Mouse (Mus musculus): ENCODE data around the gene Rai1. TPM values are rescaled to one million over a fixed set of nuclear protein-coding genes. Genes with fewer than 3 reads are reported as not detected.
A peak's percentile ranks its signal among the peaks of the same experiment; 100 is the strongest.

The Rai1 gene
- polyA plus RNA-seq, 1 experiment, result 25.9 TPM

DNA sequence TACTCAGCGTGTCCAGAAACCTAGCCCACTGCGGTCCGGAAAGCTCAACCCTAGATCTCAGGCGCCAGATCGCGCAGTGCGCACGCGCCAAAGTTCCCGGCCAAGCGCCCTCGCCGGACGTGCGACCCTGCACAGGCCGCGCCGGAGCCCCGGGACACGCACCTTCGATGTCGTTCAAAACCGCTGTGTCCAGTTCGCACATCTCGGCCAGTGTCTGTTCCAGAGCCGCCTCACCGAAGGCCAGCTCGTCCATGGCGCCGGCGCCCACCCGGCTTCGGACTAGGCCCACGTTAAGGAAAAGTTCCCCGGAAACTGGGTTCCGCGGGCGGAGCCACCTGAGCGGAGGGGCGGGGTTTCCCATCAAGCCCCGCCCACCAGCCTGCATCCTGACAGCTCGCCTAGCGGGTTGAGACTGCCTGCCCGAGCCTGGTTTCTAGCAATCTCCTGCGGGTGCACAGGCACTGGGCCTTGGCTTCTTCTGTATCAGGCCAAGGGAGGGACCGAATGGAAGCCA, 115.5 kb downstream of the Rai1 start:
- TF ChIP-seq POLR2A (IDR thresholded peaks at IDR 0.05; ENCODE audit: low read depth, low read length) (peak; percentile 69), CTCF (IDR thresholded peaks at IDR 0.05; ENCODE audit: borderline replicate concordance, insufficient read depth, low read length) (no peak)
- H3K4me1 ChIP-seq (ENCODE audit: control insufficient read depth, insufficient read depth, low read length), result peaks cover 4% of the 10 kb centered on the region; the same call in 1 of the 2 replicates

DNA sequence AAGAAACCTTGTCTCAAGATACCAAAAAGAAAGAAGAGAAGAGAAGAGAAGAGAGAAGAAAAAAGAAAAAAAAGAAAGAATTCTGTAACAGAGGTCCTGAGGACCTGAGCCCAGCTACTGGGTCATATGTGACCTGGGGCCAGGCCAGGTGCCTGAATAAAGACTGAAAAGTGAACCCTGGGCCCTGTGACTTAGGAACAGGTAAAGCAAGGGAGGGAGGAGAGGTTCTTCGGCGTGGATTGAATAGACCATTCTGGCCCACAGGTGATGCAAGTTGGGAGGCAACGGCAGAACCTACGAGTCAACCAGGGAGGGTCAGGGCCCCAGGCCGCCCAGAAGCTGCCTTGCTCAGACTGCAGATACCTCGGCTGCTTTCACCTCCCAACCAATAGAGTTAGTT, 116.6 kb downstream of the Rai1 start:
- H3K4me3 ChIP-seq (ENCODE audit: insufficient read depth, low read length), result no peak overlapping the region
- peaks cover 4% of the 10 kb centered on the region; the same call in 1 of the 2 replicates for H3K4me1 ChIP-seq (ENCODE audit: control insufficient read depth, insufficient read depth, low read length)
- H3K27ac ChIP-seq (ENCODE audit: insufficient read depth, low read length), result no peak overlapping the region
- TF ChIP-seq CTCF (IDR thresholded peaks at IDR 0.05; ENCODE audit: borderline replicate concordance, insufficient read depth, low read length) (no peak), POLR2A (IDR thresholded peaks at IDR 0.05; ENCODE audit: low read depth, low read length) (no peak)

More for the DNA sequence above, 115.5 kb downstream of the Rai1 start:
- peak overlapping the region; percentile 97 for H3K4me3 ChIP-seq (ENCODE audit: insufficient read depth, low read length)
- peak overlapping the region; percentile 96 for H3K27ac ChIP-seq (ENCODE audit: insufficient read depth, low read length)

DNA sequence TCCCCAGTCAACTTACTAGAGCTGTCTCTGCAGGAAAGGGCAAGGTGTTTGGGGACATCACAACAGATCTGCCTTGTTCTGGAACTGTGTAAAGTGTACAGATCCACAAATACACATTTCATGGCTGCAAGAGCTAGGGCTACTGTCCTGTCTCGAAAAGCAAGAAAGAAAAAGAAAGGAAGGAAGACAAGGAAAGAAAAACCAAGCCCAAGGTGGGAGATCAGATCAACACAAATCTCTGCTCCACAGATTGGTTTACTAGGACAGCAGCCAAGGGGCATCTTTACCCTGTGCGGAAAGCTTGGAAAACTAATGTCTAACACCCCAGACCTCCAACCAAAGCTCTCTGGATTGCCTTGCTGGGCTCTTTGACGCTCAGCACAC, 117.3 kb downstream of the Rai1 start:
- Histone ChIP-seq H3K4me1 (ENCODE audit: control insufficient read depth, insufficient read depth, low read length) (peaks cover 4% of the 10 kb centered on the region; the same call in 1 of the 2 replicates), H3K27ac (ENCODE audit: insufficient read depth, low read length) (no peak overlapping the region), H3K4me3 (ENCODE audit: insufficient read depth, low read length) (0 out of 2 replicates have a peak overlapping the region, but pooled peaks have one; percentile 10)
- TF ChIP-seq CTCF (IDR thresholded peaks at IDR 0.05; ENCODE audit: borderline replicate concordance, insufficient read depth, low read length), result no peak

DNA sequence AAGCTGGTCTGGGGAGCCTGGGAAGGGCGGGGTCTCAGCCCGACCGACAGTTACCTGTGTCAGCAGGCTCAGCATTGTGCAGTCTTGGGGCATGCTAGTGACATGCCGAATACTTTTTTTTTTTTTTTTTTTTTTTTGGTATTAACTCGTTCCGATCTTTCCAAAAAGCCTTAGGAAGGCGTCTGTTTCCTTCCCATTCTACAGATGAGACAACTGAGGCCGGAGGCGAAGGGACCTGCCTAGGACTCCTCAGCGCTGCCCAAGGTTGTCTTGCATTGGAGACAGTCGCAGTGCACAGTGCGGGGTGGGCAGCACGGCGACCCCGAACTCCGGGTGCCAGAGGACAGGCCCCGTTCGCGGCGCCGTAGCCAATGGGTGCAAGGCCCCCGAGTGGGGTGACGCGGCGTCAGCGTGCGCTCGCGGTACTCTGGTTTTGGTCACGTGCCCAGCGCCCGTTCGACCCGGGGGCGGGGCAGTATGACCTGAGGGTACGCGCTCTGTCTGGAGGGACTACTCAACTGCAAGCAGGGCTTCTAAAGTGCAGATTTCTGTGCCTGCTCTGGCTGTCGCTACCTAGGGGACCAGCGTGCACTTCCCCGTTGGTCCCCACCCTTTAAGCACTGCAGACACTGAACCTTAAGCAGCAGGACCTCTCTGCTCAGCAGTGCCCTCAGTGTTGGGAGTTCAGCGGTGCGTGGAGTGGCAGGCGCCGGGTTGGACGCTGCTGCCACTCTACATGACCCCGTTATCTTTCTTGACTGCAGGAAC, 117.8 kb downstream of the Rai1 start, which contains the start of gene Srebf1:
Srebf1 (minus strand) TSS at position 113 of the 768 bp plus-strand sequence.
- TF ChIP-seq CTCF (IDR thresholded peaks at IDR 0.05; ENCODE audit: borderline replicate concordance, insufficient read depth, low read length) (0 out of 2 replicates have a peak, but pooled peaks have one; percentile 9), POLR2A (IDR thresholded peaks at IDR 0.05; ENCODE audit: low read depth, low read length) (peak; percentile 64)
- peak within 1 kb of the TSS; percentile 0; the same call in 1 of the 2 replicates for H3K27ac ChIP-seq (ENCODE audit: insufficient read depth, low read length)
- H3K4me1 ChIP-seq (ENCODE audit: control insufficient read depth, insufficient read depth, low read length), result peaks cover 4% of the 10 kb centered on the region; the same call in 1 of the 2 replicates
- peak within 1 kb of the TSS; percentile 10; the same call in 1 of the 2 replicates for H3K4me3 ChIP-seq (ENCODE audit: insufficient read depth, low read length)

DNA sequence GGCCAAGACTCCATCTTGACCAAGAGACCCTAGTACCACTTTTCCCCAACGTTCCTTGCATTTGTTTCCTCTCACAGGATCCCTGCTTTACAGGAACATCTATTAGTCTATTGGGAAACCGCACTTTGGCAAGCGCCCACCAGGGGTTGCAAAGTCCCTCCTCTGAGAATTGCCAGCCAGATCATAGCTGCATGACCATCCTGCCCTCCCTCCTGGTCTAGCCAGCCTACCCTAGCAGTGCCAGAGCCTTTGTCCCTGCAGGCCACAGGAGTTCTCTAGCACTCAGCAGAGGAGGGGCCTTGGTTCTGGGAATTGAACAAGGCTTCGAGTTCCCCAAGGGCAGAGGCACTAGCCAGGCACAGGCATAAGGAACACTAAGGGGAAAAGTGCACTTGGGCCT, 119.9 kb downstream of the Rai1 start:
- TF ChIP-seq POLR2A (IDR thresholded peaks at IDR 0.05; ENCODE audit: low read depth, low read length), result no peak
- no peak for TF ChIP-seq CTCF (IDR thresholded peaks at IDR 0.05; ENCODE audit: borderline replicate concordance, insufficient read depth, low read length)
- no peaks in the 10 kb centered on the region for H3K4me1 ChIP-seq (ENCODE audit: control insufficient read depth, insufficient read depth, low read length)
- no peak overlapping the region for H3K27ac ChIP-seq (ENCODE audit: insufficient read depth, low read length)
- no peak overlapping the region for H3K4me3 ChIP-seq (ENCODE audit: insufficient read depth, low read length)

DNA sequence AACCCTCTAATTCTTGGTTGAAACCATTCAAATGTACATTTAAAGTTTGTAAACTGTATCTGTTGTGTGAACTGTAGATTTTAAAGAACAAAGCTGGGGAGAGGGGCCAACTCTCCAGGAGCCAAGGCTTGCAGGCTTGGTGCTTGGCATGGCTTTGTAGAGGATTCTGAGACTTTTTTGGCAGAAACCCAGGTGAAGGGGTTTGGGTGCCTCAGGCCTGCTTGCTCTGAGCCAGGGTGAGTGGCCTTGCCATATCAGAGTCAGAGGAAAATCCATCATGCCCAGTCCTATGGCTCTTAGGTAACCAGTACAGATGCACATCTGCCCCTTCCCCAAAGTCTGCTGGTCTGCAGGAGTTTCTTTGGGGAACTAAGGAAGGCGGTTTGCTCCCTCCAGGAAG, 121.1 kb downstream of the Rai1 start:
- Histone ChIP-seq H3K27ac (ENCODE audit: insufficient read depth, low read length) (no peak overlapping the region), H3K4me3 (ENCODE audit: insufficient read depth, low read length) (no peak overlapping the region), H3K4me1 (ENCODE audit: control insufficient read depth, insufficient read depth, low read length) (no peaks in the 10 kb centered on the region)
- TF ChIP-seq CTCF (IDR thresholded peaks at IDR 0.05; ENCODE audit: borderline replicate concordance, insufficient read depth, low read length), result no peak
- TF ChIP-seq POLR2A (IDR thresholded peaks at IDR 0.05; ENCODE audit: low read depth, low read length), result no peak

DNA sequence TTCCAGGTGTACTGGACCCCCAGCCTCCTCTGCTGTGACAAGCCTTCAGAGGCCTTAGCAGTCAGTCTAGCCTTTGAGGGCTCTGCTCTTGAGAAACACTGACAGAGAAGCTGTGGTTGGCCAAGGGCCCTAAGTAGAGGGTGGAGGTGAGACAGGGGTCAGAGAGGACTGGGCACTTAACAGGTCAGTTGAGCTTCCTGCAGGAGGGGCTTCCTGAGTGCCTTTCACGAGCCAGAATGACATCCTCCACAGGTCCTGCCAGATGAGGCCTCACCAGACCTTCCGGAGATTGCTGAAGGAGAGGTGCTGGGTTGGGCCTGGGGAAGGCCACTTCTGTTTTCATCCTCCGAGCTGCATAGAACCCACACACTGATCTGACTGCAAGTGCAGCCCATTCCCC, 123.7 kb downstream of the Rai1 start:
- TF ChIP-seq CTCF (IDR thresholded peaks at IDR 0.05; ENCODE audit: borderline replicate concordance, insufficient read depth, low read length) (no peak), POLR2A (IDR thresholded peaks at IDR 0.05; ENCODE audit: low read depth, low read length) (no peak)
- Histone ChIP-seq H3K4me1 (ENCODE audit: control insufficient read depth, insufficient read depth, low read length) (no peaks in the 10 kb centered on the region), H3K27ac (ENCODE audit: insufficient read depth, low read length) (no peak overlapping the region), H3K4me3 (ENCODE audit: insufficient read depth, low read length) (no peak overlapping the region)

DNA sequence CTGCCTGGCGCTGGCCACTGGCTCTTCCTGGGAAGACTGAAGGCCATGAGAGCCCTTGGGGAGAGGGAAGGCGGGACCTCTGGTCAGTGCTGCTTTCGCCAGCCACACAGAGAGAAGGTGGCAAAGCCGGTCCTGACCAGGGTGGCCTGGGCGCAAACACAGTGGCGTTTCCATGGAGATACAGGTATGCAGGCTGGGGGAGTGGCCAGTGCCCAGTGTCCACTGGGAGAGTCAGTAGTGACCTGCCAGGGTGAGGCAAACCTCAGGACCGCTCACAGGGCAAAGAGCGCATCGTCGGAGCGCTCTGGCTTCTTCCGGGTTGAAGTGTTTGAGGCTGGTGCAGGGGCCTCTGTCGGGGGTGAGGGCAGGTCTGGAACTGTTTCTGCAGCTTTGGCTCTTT, 125.0 kb downstream of the Rai1 start:
- no peak overlapping the region for H3K4me3 ChIP-seq (ENCODE audit: insufficient read depth, low read length)
- no peak overlapping the region for H3K27ac ChIP-seq (ENCODE audit: insufficient read depth, low read length)
- TF ChIP-seq POLR2A (IDR thresholded peaks at IDR 0.05; ENCODE audit: low read depth, low read length), result no peak
- no peak for TF ChIP-seq CTCF (IDR thresholded peaks at IDR 0.05; ENCODE audit: borderline replicate concordance, insufficient read depth, low read length)
- no peaks in the 10 kb centered on the region for H3K4me1 ChIP-seq (ENCODE audit: control insufficient read depth, insufficient read depth, low read length)

DNA sequence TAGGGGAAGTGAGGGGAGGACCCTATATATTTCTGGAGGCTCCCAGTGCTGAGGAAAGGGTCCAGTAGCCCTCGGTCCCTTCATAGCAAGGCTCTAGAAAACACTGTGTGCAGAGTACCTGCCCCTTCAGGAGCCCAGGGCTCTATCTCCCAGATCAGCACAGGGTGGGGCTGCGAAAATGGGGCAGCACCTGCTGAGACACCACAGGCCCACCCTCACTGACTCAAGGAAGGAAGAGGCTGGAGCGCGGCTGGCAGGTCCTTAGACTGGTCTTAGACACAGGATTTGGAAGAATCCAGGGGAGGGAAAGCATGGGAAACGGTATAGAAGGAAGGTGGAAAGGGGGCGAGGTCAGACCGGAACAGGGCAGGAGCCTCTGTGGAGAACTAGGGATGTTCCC, 125.7 kb downstream of the Rai1 start:
- no peaks in the 10 kb centered on the region for H3K4me1 ChIP-seq (ENCODE audit: control insufficient read depth, insufficient read depth, low read length)
- H3K4me3 ChIP-seq (ENCODE audit: insufficient read depth, low read length), result no peak overlapping the region
- H3K27ac ChIP-seq (ENCODE audit: insufficient read depth, low read length), result no peak overlapping the region
- TF ChIP-seq POLR2A (IDR thresholded peaks at IDR 0.05; ENCODE audit: low read depth, low read length) (no peak), CTCF (IDR thresholded peaks at IDR 0.05; ENCODE audit: borderline replicate concordance, insufficient read depth, low read length) (no peak)

DNA sequence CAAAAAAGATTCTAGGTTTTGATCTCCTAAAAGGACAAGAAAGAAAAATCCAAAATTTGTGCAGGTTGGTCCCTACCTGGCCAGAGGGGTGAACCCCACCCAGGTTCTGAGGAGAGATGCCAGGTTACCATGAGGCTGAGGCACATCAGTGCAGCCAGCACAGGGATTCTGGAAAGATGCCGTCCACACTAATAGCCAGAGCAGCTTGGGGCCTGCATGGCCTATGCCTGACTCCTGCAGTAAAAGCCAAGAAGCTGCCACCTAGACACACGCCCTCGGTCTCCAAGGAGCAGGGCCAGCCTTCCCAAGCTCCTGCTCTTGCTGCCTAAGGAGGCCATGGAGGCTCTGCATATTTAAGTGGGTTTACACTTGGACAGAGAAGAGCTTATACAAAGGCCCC, 126.5 kb downstream of the Rai1 start:
- Histone ChIP-seq H3K27ac (ENCODE audit: insufficient read depth, low read length) (no peak overlapping the region), H3K4me1 (ENCODE audit: control insufficient read depth, insufficient read depth, low read length) (no peaks in the 10 kb centered on the region), H3K4me3 (ENCODE audit: insufficient read depth, low read length) (no peak overlapping the region)
- TF ChIP-seq POLR2A (IDR thresholded peaks at IDR 0.05; ENCODE audit: low read depth, low read length), result no peak
- no peak for TF ChIP-seq CTCF (IDR thresholded peaks at IDR 0.05; ENCODE audit: borderline replicate concordance, insufficient read depth, low read length)

Measured in embryonic fibroblast, embryonic 13.5 days (primary cell).